In genomic region chr19:57243191-57243590, GRCm38 (mm10) we compare ENCODE assay signal across 13 mouse cellular contexts.
DNase-seq lines count a peak whose midpoint lies in the region; ATAC-seq lines count a peak whose summit lies in the region.
"Had no signal": no experiment of that assay in that cellular context is flagged by ENCODE, and none has a peak within 500 bp of the region (broad histone marks: within the 10 kb centered on the region; RNA-seq: fewer than 3 reads in every experiment).

No protein-coding gene starts in this region.

- H3K4me1 ChIP-seq in kidney, embryonic 16.5 days (ENCODE audit: insufficient read depth, low read length) = peaks cover 19% of the 10 kb centered on the region
- H3K4me1 ChIP-seq in liver, embryonic 11.5 days (replicated peaks; ENCODE audit: control insufficient read depth, insufficient read depth, low read length) = no peaks in the 10 kb centered on the region
- H3K4me1 ChIP-seq: liver, embryonic 15.5 days had no signal

- H3K27me3 ChIP-seq in kidney, embryonic 16.5 days (ENCODE audit: insufficient read depth, low read length) = no peaks in the 10 kb centered on the region
- H3K27me3 ChIP-seq in liver, embryonic 11.5 days (replicated peaks; ENCODE audit: control insufficient read depth, insufficient read depth, low read length) = no peaks in the 10 kb centered on the region
- H3K27me3 ChIP-seq: liver, embryonic 15.5 days had no signal

- ATAC-seq in kidney, embryonic 16.5 days (ENCODE audit: low FRiP score, low TSS enrichment) = no peak
- peak; percentile 60 for ATAC-seq in megakaryocyte, adult 5-6 weeks (ENCODE audit: poor library complexity, severe bottlenecking)
- ATAC-seq in liver, embryonic 11.5 days (replicated peaks; ENCODE audit: low FRiP score) = no peak
- ATAC-seq: hindbrain, embryonic 16.5 days had no signal

- H3K4me3 ChIP-seq in kidney, embryonic 16.5 days (ENCODE audit: low read length) = no peak overlapping the region
- no peak overlapping the region for H3K4me3 ChIP-seq in liver, embryonic 11.5 days (ENCODE audit: low read depth, low read length)
- H3K4me3 ChIP-seq: layer of hippocampus, adult 2 months; liver, embryonic 15.5 days had no signal

- DNase-seq in kidney, postnatal 36 days = no peak
- peak; percentile 33 for DNase-seq in CD4-positive helper T cell, adult 2 months (ENCODE audit: low read depth, low spot score)
- peak; percentile 58 for DNase-seq in adrenal gland, postnatal 14 days
- DNase-seq in liver, embryonic 11.5 days (ENCODE audit: low spot score) = no peak
- DNase-seq in ovary, postnatal 14 days (ENCODE audit: low spot score) = no peak
- no peak for DNase-seq in kidney, postnatal 10 days
- DNase-seq: cerebellum, adult 11 months; gastrocnemius, postnatal 14 days had no signal

- no peak overlapping the region for H3K27ac ChIP-seq in kidney, embryonic 16.5 days (ENCODE audit: low read length)
- no peak overlapping the region for H3K27ac ChIP-seq in liver, embryonic 11.5 days (ENCODE audit: low read depth, low read length)
- H3K27ac ChIP-seq: layer of hippocampus, adult 2 months; liver, embryonic 15.5 days had no signal

- no peaks in the 10 kb centered on the region for H3K36me3 ChIP-seq in kidney, embryonic 16.5 days (ENCODE audit: insufficient read depth, low read length)
- no peaks in the 10 kb centered on the region for H3K36me3 ChIP-seq in liver, embryonic 11.5 days (ENCODE audit: control insufficient read depth, insufficient read depth, low read length)
- H3K36me3 ChIP-seq: liver, embryonic 15.5 days had no signal

- no peaks in the 10 kb centered on the region for H3K9me3 ChIP-seq in kidney, embryonic 16.5 days (ENCODE audit: low read length)
- no peaks in the 10 kb centered on the region for H3K9me3 ChIP-seq in liver, embryonic 11.5 days (ENCODE audit: control insufficient read depth, low read length)
- H3K9me3 ChIP-seq: liver, embryonic 15.5 days had no signal

- no peak overlapping the region for H3K9ac ChIP-seq in kidney, embryonic 16.5 days (replicated peaks; ENCODE audit: low read length)
- no peak overlapping the region for H3K9ac ChIP-seq in liver, embryonic 11.5 days (ENCODE audit: low read depth, low read length)
- H3K9ac ChIP-seq: liver, embryonic 15.5 days had no signal

- 80% methylated on average over 12 of the region's 12 CpGs for whole genome bisulfite sequencing in kidney, embryonic 16.5 days
- 74% methylated on average over 12 of the region's 12 CpGs for WGBS in liver, embryonic 11.5 days

- H3K4me2 ChIP-seq in kidney, embryonic 16.5 days (replicated peaks; ENCODE audit: low read depth, low read length) = peak overlapping the region; percentile 12; the same call in 1 of the 2 replicates
- no peak overlapping the region for H3K4me2 ChIP-seq in liver, embryonic 11.5 days
- H3K4me2 ChIP-seq: liver, embryonic 15.5 days had no signal

Comparison
In these comparisons a context has a peak if more than half of its experiments do, and no peak if none do; other contexts are left out.
1. DNase-seq: peak in CD4-positive helper T cell, adult 2 months (single experiment) and adrenal gland, postnatal 14 days (single experiment); none in kidney, postnatal 36 days (0 of 2), liver, embryonic 11.5 days (single experiment), ovary, postnatal 14 days (single experiment) and kidney, postnatal 10 days (single experiment).